Mouse (Mus musculus) C2C12 (cell line): ENCODE results near the gene Gtse1. TPM values are rescaled to one million over a fixed set of nuclear protein-coding genes. Genes with fewer than 3 reads are reported as not detected.

ENCODE experiments used
- H3K27me3 ChIP-seq: one replicate; pipeline ENCODE4 v1.6.1; 2011; ENCODE audit not compliant: control insufficient read depth, insufficient read depth, insufficient read length
- H3K36me3 ChIP-seq: one replicate; pipeline ENCODE4 v1.6.1; 2011; ENCODE audit not compliant: control insufficient read depth, insufficient read depth
- H3K4me3 ChIP-seq: one replicate; pipeline ENCODE4 v1.5.1; 2011; ENCODE audit warnings: mild to moderate bottlenecking, control low read depth; ENCODE audit not compliant: poor library complexity, insufficient read depth, severe bottlenecking
- H3K79me2 ChIP-seq: one replicate; pipeline ENCODE4 v1.6.1; 2011; ENCODE audit not compliant: control insufficient read depth, insufficient read depth
- H3K79me3 ChIP-seq: one replicate; pipeline ENCODE4 v1.6.1; 2011; ENCODE audit warnings: low read depth, control low read depth
- H3ac ChIP-seq: one replicate; pipeline ENCODE3; 2011; ENCODE audit warnings: low read depth; ENCODE audit not compliant: control insufficient read depth, insufficient read length
- CEBPB ChIP-seq: IDR thresholded peaks from one replicate; pipeline ENCODE4 v1.6.1; 2011; ENCODE audit warnings: low read depth, mild to moderate bottlenecking, control low read depth, moderate library complexity
- CTCF ChIP-seq: IDR thresholded peaks from one replicate; pipeline ENCODE4 v1.5.1; 2011; ENCODE audit not compliant: control insufficient read depth, insufficient read depth, insufficient read length
- FOSL1 ChIP-seq: IDR thresholded peaks from one replicate; pipeline ENCODE4 v1.8.0; 2011; ENCODE audit warnings: mild to moderate bottlenecking, low read length; ENCODE audit not compliant: poor library complexity, insufficient read depth, severe bottlenecking
- MAX ChIP-seq: IDR thresholded peaks from one replicate; pipeline ENCODE4 v1.6.1; 2011; ENCODE audit warnings: mild to moderate bottlenecking, control low read depth
- MYOD1 ChIP-seq: IDR thresholded peaks from one replicate; pipeline ENCODE4 v1.6.1; 2011; ENCODE audit warnings: low read depth; ENCODE audit not compliant: control insufficient read depth, insufficient read length
- MYOG ChIP-seq: IDR thresholded peaks from one replicate; pipeline ENCODE4 v1.6.1; 2011; ENCODE audit not compliant: control insufficient read depth, insufficient read length; ENCODE audit errors: extremely low read depth
- USF1 ChIP-seq: IDR thresholded peaks from one replicate; pipeline ENCODE4 v1.6.1; 2011; ENCODE audit warnings: low read depth, mild to moderate bottlenecking, control low read depth, moderate library complexity
- polyA plus RNA-seq: library from polyadenylated mRNA; unstranded; fragments of >200 nt; fragmentation: generic; extraction: Trizol; gene quantifications from one replicate; pipeline ENCODE4 v1.2.1, GENCODE M21; 2012; ENCODE audit warnings: missing spikeins

Gene Gtse1
- polyA plus RNA-seq, 1 experiment, result 60.7 TPM

GRCm38 (mm10) chr15:85903826-85904225 is 44.3 kb downstream of the Gtse1 start:
- TF ChIP-seq MAX (no peak), USF1 (no peak), CTCF (peak; percentile 70)
- no peaks in the 10 kb centered on the region for H3K79me3 ChIP-seq
- H3ac ChIP-seq, result no peak overlapping the region
- H3K79me2 ChIP-seq, result no peaks in the 10 kb centered on the region
- peaks cover 11% of the 10 kb centered on the region for H3K27me3 ChIP-seq
- H3K36me3 ChIP-seq, result no peaks in the 10 kb centered on the region
- no peak overlapping the region for H3K4me3 ChIP-seq

GRCm38 (mm10) chr15:85908660-85909491 is 49.3 kb downstream of the Gtse1 start:
- Histone ChIP-seq H3K79me3 (no peaks in the 10 kb centered on the region), H3ac (no peak overlapping the region), H3K36me3 (no peaks in the 10 kb centered on the region), H3K27me3 (peaks cover 10% of the 10 kb centered on the region), H3K4me3 (no peak overlapping the region), H3K79me2 (no peaks in the 10 kb centered on the region)
- peak; percentile 72 for TF ChIP-seq USF1
- TF ChIP-seq MYOG, result no peak
- no peak for TF ChIP-seq CTCF
- TF ChIP-seq MYOD1, result no peak
- TF ChIP-seq FOSL1, result no peak
- TF ChIP-seq MAX, result peak; percentile 86
- TF ChIP-seq CEBPB, result no peak

GRCm38 (mm10) chr15:85909492-85909829 is 49.9 kb downstream of the Gtse1 start:
- Histone ChIP-seq H3K4me3 (no peak overlapping the region), H3K27me3 (peaks cover 10% of the 10 kb centered on the region), H3K36me3 (no peaks in the 10 kb centered on the region), H3K79me3 (no peaks in the 10 kb centered on the region), H3ac (no peak overlapping the region), H3K79me2 (no peaks in the 10 kb centered on the region)
- TF ChIP-seq CTCF (no peak), CEBPB (no peak), FOSL1 (no peak), USF1 (no peak), MYOD1 (no peak), MAX (no peak), MYOG (no peak)

- Histone ChIP-seq H3K36me3 (no peaks in the 10 kb centered on the region), H3K79me2 (no peaks in the 10 kb centered on the region), H3ac (no peak overlapping the region), H3K79me3 (no peaks in the 10 kb centered on the region), H3K4me3 (no peak overlapping the region), H3K27me3 (peaks cover 10% of the 10 kb centered on the region)
- TF ChIP-seq CTCF (no peak), MAX (no peak), MYOG (no peak), CEBPB (no peak), USF1 (no peak), MYOD1 (no peak), FOSL1 (no peak)
Observed at GRCm38 (mm10) chr15:85909931-85910330, 50.4 kb downstream of the Gtse1 start.

- TF ChIP-seq MYOD1 (no peak), CTCF (peak; percentile 89)
- no peaks in the 10 kb centered on the region for H3K36me3 ChIP-seq
- no peak overlapping the region for H3K4me3 ChIP-seq
- H3K79me2 ChIP-seq, result no peaks in the 10 kb centered on the region
- peaks cover 22% of the 10 kb centered on the region for H3K27me3 ChIP-seq
- no peak overlapping the region for H3ac ChIP-seq
- H3K79me3 ChIP-seq, result no peaks in the 10 kb centered on the region
Observed at GRCm38 (mm10) chr15:85913605-85914004, 54.1 kb downstream of the Gtse1 start.

GRCm38 (mm10) chr15:85919191-85919891 is 59.8 kb downstream of the Gtse1 start:
- Histone ChIP-seq H3K4me3 (no peak overlapping the region), H3K27me3 (peaks cover 38% of the 10 kb centered on the region), H3K79me2 (no peaks in the 10 kb centered on the region), H3K79me3 (no peaks in the 10 kb centered on the region), H3K36me3 (no peaks in the 10 kb centered on the region), H3ac (no peak overlapping the region)
- TF ChIP-seq MYOD1 (no peak), CTCF (no peak), USF1 (no peak), FOSL1 (no peak), CEBPB (peak; percentile 10)
